Mouse (Mus musculus) left cerebral cortex, postnatal 4 days (tissue): ENCODE measurements around the gene Serpinb1c. TPM values are rescaled to one million over a fixed set of nuclear protein-coding genes. Genes with fewer than 3 reads are reported as not detected.

Source experiments
- total RNA-seq, 2 experiments: library from RNA; stranded (reverse); gene quantifications; 2 replicates each; pipeline ENCODE4 v1.2.3; 2021

The Serpinb1c gene
- total RNA-seq, 2 experiments from 2014 or later, result not detected

Other genes with a start within 250 kb of the Serpinb1c start
- under 1 TPM; 0.44 to 0.66 TPM for gene Mylk4, start 114.3 kb downstream of the Serpinb1c start, total RNA-seq
- gene Wrnip1, start 96.2 kb downstream of the Serpinb1c start, total RNA-seq, result 10 to 100 TPM; 55.5 to 58.4 TPM
- gene D930007J09Rik, start 95.4 kb downstream of the Serpinb1c start, total RNA-seq, result 1 to 10 TPM in 1 of 2 experiments, not detected in 1; 1.6 TPM
- gene Serpinb1a, start 47.0 kb downstream of the Serpinb1c start, total RNA-seq, result 1 to 10 TPM; 1.7 to 3.9 TPM
- 1 to 10 TPM; 1.7 to 2.3 TPM for gene Serpinb6b, start 67.0 kb upstream of the Serpinb1c start, total RNA-seq
- gene Serpinb9, start 105.0 kb upstream of the Serpinb1c start, total RNA-seq, result 1 to 10 TPM; 1.8 to 1.9 TPM
- under 1 TPM in 1 of 2 experiments, not detected in 1; 0.16 TPM for gene Serpinb9b, start 129.2 kb upstream of the Serpinb1c start, total RNA-seq
- gene Serpinb1b, start 180.4 kb upstream of the Serpinb1c start, total RNA-seq, result under 1 TPM; 0.34 to 0.52 TPM